Mouse (Mus musculus) colon, adult 2 months (tissue): ENCODE measurements around the gene Peg12. TPM values are rescaled to one million over a fixed set of nuclear protein-coding genes. Genes with fewer than 3 reads are reported as not detected.

Experiments used
- polyA plus RNA-seq: library from polyadenylated mRNA; depleted of rRNA; stranded (reverse); fragments of >200 nt; gene quantifications from 2 replicates; pipeline ENCODE4 v1.2.3, GENCODE M21; 2012; rRNA removed

The Peg12 gene
- polyA plus RNA-seq, result 0.42 and 1.1 TPM in 2 replicates

DNA sequence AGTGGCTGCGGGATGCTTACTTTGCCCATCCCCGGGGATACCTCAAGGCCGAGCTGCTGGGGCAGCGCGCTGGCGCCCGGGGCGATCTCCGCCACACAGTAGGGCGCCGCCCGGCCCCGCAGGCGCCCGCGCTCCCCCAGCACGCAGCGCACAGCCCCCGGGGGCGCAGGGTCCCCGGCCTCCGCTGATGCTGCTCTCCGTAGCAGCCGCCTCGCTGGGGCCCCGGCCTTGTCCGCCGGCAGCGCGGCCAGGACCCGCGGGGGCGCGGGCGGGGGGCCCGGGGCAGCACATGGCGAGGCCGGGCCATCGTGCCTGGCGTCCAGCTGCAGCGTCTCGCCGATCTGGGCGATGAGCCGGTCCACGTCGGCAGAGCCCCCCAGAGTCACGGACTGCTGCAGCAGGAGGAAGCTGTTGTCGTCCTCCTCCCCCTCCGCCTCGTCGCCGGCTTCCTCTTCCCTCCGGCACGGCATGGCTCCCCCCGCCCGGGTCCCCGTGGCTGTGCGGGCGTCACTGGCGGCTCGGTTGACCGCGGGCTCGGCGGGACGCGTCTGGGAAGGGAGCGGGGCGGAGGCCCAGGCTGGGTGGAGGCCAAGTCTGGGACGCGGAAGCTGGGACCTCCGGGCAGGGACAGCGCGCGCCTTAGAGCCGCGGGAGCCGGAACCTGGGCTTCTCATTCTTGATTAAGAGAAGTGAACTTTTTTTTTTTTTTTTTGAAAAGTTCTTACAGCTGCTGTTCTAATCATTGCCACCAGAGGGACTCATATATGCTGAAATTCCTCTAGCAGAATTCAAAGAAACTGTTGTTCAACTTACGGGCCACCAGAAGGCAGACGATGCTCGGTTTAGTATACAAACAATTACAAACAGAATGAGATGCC lies at the start of gene Peg12:
TSS of gene Peg12 (minus strand) at position 633 of the 878 bp plus-strand sequence.

DNA sequence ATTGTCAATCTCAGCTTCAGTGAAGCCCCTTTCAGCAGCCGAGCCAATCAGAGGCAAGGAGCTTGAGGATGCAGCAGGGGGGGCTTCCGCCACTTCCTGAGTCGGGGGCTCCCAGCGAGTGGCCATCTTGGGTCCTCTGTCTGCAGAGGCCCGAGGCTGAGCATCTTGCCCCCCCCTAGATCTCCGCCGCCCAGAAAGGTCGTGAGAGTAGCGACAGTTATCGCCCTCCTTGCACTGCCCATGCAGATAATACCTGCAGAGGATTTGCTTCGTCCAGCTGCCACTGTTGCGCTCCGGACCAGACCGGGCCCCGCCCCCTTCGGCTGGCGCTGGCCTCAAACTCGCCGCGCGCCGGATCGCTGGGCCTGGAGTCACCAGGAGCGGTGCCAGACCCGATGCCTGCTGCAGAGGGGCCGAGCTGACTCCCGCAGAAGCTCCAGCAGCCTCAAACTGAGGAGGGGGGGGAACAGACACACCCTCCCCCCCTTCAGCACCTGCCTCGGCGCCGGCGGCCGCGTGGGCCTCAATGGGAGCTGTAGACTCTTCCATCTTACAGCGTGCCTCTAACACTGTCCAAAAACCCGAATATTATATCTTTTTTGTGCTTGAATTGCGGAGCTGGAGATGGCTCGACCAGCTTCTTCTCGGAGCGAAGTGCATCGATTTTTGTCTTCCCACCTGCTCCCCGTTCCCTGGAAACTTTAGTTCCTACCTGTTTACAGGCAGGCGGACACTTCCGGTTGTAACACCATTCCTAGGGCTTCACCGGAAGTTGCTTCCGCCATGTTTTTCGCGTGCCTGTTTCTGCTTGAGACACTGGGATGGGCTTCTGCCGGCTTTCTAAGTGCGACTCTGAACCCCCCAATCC lies 44.6 kb downstream of the Peg12 start, which contains the start of gene Mkrn3:
TSS of gene Mkrn3 (minus strand) at position 647 of the 868 bp plus-strand sequence.

Other genes starting within 250 kb of the Peg12 start
- 5.8 and 6.6 TPM in 2 replicates for gene Ndn, start 117.9 kb downstream of the Peg12 start, polyA plus RNA-seq
- 0.02 TPM in 1 of 2 replicates, not detected in the other for gene Magel2, start 87.5 kb downstream of the Peg12 start, polyA plus RNA-seq
- 0.45 and 0.77 TPM in 2 replicates for gene Mkrn3, start 44.4 kb downstream of the Peg12 start, polyA plus RNA-seq